Mouse (Mus musculus): ENCODE data around the gene Csrnp1. TPM values are rescaled to one million over a fixed set of nuclear protein-coding genes. Genes with fewer than 3 reads are reported as not detected.

Csrnp1 gene
- polyA plus RNA-seq, 1 experiment from 2014 or later: 0.67 TPM

GRCm38 (mm10) chr9:119974609-119975008, 9.8 kb downstream of the Csrnp1 start:
- H3K9ac ChIP-seq (ENCODE audit: low read length): no peak overlapping the region
- H3K27me3 ChIP-seq (ENCODE audit: control insufficient read depth, insufficient read depth, low read length): no peaks in the 10 kb centered on the region
- 77% methylated on average over 5 of the region's 5 CpGs for WGBS
- DNase-seq (ENCODE audit: low spot score, missing footprints): no peak
- no peak overlapping the region for H3K4me3 ChIP-seq (ENCODE audit: low read depth, low read length)
- no peak for ATAC-seq (ENCODE audit: low FRiP score)
- H3K36me3 ChIP-seq (ENCODE audit: control insufficient read depth, insufficient read depth, low read length): peaks cover 3% of the 10 kb centered on the region; the same call in 1 of the 2 replicates
- no peak overlapping the region for H3K4me2 ChIP-seq
- H3K9me3 ChIP-seq (ENCODE audit: control insufficient read depth, low read length): no peaks in the 10 kb centered on the region
- H3K27ac ChIP-seq (ENCODE audit: low read depth, low read length): no peak overlapping the region
- H3K4me1 ChIP-seq (ENCODE audit: control insufficient read depth, insufficient read depth, low read length): no peaks in the 10 kb centered on the region

- no peak overlapping the region for H3K27ac ChIP-seq (ENCODE audit: low read depth, low read length)
- ATAC-seq (ENCODE audit: low FRiP score) (no peak), DNase-seq (ENCODE audit: low spot score, missing footprints) (peak; percentile 88)
- WGBS: 92% methylated on average over 27 of the region's 27 CpGs
- no peak overlapping the region for H3K4me3 ChIP-seq (ENCODE audit: low read depth, low read length)
- H3K4me1 ChIP-seq (ENCODE audit: control insufficient read depth, insufficient read depth, low read length): no peaks in the 10 kb centered on the region
- no peaks in the 10 kb centered on the region for H3K9me3 ChIP-seq (ENCODE audit: control insufficient read depth, low read length)
- H3K27me3 ChIP-seq (ENCODE audit: control insufficient read depth, insufficient read depth, low read length): no peaks in the 10 kb centered on the region
- peaks cover 3% of the 10 kb centered on the region; the same call in 1 of the 2 replicates for H3K36me3 ChIP-seq (ENCODE audit: control insufficient read depth, insufficient read depth, low read length)
- no peak overlapping the region for H3K4me2 ChIP-seq
- H3K9ac ChIP-seq (ENCODE audit: low read length): no peak overlapping the region
Observed at GRCm38 (mm10) chr9:119973869-119974520, 10.5 kb downstream of the Csrnp1 start.

- Histone ChIP-seq H3K9ac (ENCODE audit: low read length) (no peak overlapping the region), H3K4me2 (no peak overlapping the region), H3K27me3 (ENCODE audit: control insufficient read depth, insufficient read depth, low read length) (no peaks in the 10 kb centered on the region), H3K4me3 (ENCODE audit: low read depth, low read length) (no peak overlapping the region), H3K4me1 (ENCODE audit: control insufficient read depth, insufficient read depth, low read length) (no peaks in the 10 kb centered on the region), H3K9me3 (ENCODE audit: control insufficient read depth, low read length) (no peaks in the 10 kb centered on the region), H3K27ac (ENCODE audit: low read depth, low read length) (no peak overlapping the region), H3K36me3 (ENCODE audit: control insufficient read depth, insufficient read depth, low read length) (peaks cover 3% of the 10 kb centered on the region; the same call in 1 of the 2 replicates)
- no peak for ATAC-seq (ENCODE audit: low FRiP score)
- WGBS: 94% methylated on average over 23 of the region's 23 CpGs
- DNase-seq (ENCODE audit: low spot score, missing footprints): no peak
Observed at GRCm38 (mm10) chr9:119973281-119973680, 11.2 kb downstream of the Csrnp1 start.

GRCm38 (mm10) chr9:119972582-119972981, 11.9 kb downstream of the Csrnp1 start:
- Histone ChIP-seq H3K4me3 (ENCODE audit: low read depth, low read length) (no peak overlapping the region), H3K9me3 (ENCODE audit: control insufficient read depth, low read length) (no peaks in the 10 kb centered on the region), H3K4me2 (no peak overlapping the region), H3K9ac (ENCODE audit: low read length) (no peak overlapping the region), H3K4me1 (ENCODE audit: control insufficient read depth, insufficient read depth, low read length) (no peaks in the 10 kb centered on the region), H3K27me3 (ENCODE audit: control insufficient read depth, insufficient read depth, low read length) (no peaks in the 10 kb centered on the region), H3K27ac (ENCODE audit: low read depth, low read length) (no peak overlapping the region), H3K36me3 (ENCODE audit: control insufficient read depth, insufficient read depth, low read length) (peaks cover 3% of the 10 kb centered on the region; the same call in 1 of the 2 replicates)
- 89% methylated on average over 12 of the region's 12 CpGs for WGBS
- DNase-seq (ENCODE audit: low spot score, missing footprints) (no peak), ATAC-seq (ENCODE audit: low FRiP score) (no peak)

GRCm38 (mm10) chr9:119972166-119972565, 12.3 kb downstream of the Csrnp1 start:
- no peaks in the 10 kb centered on the region for H3K27me3 ChIP-seq (ENCODE audit: control insufficient read depth, insufficient read depth, low read length)
- no peak overlapping the region for H3K27ac ChIP-seq (ENCODE audit: low read depth, low read length)
- H3K4me1 ChIP-seq (ENCODE audit: control insufficient read depth, insufficient read depth, low read length): no peaks in the 10 kb centered on the region
- no peaks in the 10 kb centered on the region for H3K9me3 ChIP-seq (ENCODE audit: control insufficient read depth, low read length)
- ATAC-seq (ENCODE audit: low FRiP score): no peak
- peaks cover 3% of the 10 kb centered on the region; the same call in 1 of the 2 replicates for H3K36me3 ChIP-seq (ENCODE audit: control insufficient read depth, insufficient read depth, low read length)
- H3K9ac ChIP-seq (ENCODE audit: low read length): no peak overlapping the region
- no peak overlapping the region for H3K4me3 ChIP-seq (ENCODE audit: low read depth, low read length)
- H3K4me2 ChIP-seq: no peak overlapping the region
- DNase-seq (ENCODE audit: low spot score, missing footprints): peak; percentile 2
- WGBS: 94% methylated on average over 10 of the region's 10 CpGs

- ATAC-seq (ENCODE audit: low FRiP score) (no peak), DNase-seq (ENCODE audit: low spot score, missing footprints) (peak; percentile 62)
- Histone ChIP-seq H3K27ac (ENCODE audit: low read depth, low read length) (no peak overlapping the region), H3K27me3 (ENCODE audit: control insufficient read depth, insufficient read depth, low read length) (no peaks in the 10 kb centered on the region), H3K4me3 (ENCODE audit: low read depth, low read length) (no peak overlapping the region), H3K4me1 (ENCODE audit: control insufficient read depth, insufficient read depth, low read length) (no peaks in the 10 kb centered on the region), H3K36me3 (ENCODE audit: control insufficient read depth, insufficient read depth, low read length) (peaks cover 3% of the 10 kb centered on the region; the same call in 1 of the 2 replicates), H3K9ac (ENCODE audit: low read length) (no peak overlapping the region), H3K4me2 (no peak overlapping the region), H3K9me3 (ENCODE audit: control insufficient read depth, low read length) (no peaks in the 10 kb centered on the region)
- WGBS: 93% methylated on average over 7 of the region's 7 CpGs
Observed at GRCm38 (mm10) chr9:119970763-119971656, 13.4 kb downstream of the Csrnp1 start.

DNA sequence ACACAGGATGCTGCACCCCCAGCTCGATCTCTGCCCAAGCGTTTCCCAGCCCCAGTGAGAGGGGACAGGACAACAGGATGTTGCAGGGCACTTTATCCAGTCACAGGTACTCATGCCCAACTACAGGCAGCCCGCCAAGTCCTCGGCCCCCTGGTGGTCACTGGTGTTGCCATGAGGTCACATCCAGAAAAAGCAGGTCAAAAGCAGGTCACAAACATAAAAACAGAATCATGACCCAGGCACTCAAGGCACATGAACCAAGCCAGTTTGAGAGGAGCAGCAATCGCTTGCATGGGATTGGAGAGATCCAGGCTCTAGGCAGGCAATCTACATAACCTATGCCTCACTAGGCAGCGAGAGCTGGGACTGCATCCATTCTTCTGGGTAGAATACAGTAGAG, 14.2 kb downstream of the Csrnp1 start:
- no peak for ATAC-seq (ENCODE audit: low FRiP score)
- no peak overlapping the region for H3K4me3 ChIP-seq (ENCODE audit: low read depth, low read length)
- DNase-seq (ENCODE audit: low spot score, missing footprints): peak; percentile 87
- H3K4me2 ChIP-seq: no peak overlapping the region
- H3K36me3 ChIP-seq (ENCODE audit: control insufficient read depth, insufficient read depth, low read length): peaks cover 3% of the 10 kb centered on the region; the same call in 1 of the 2 replicates
- no peaks in the 10 kb centered on the region for H3K27me3 ChIP-seq (ENCODE audit: control insufficient read depth, insufficient read depth, low read length)
- no peak overlapping the region for H3K9ac ChIP-seq (ENCODE audit: low read length)
- 37% methylated on average over 6 of the region's 6 CpGs for WGBS
- H3K9me3 ChIP-seq (ENCODE audit: control insufficient read depth, low read length): no peaks in the 10 kb centered on the region
- H3K27ac ChIP-seq (ENCODE audit: low read depth, low read length): no peak overlapping the region
- no peaks in the 10 kb centered on the region for H3K4me1 ChIP-seq (ENCODE audit: control insufficient read depth, insufficient read depth, low read length)

GRCm38 (mm10) chr9:119969811-119970210, 14.6 kb downstream of the Csrnp1 start:
- no peak for ATAC-seq (ENCODE audit: low FRiP score)
- Histone ChIP-seq H3K27me3 (ENCODE audit: control insufficient read depth, insufficient read depth, low read length) (no peaks in the 10 kb centered on the region), H3K4me2 (no peak overlapping the region), H3K4me1 (ENCODE audit: control insufficient read depth, insufficient read depth, low read length) (no peaks in the 10 kb centered on the region), H3K9me3 (ENCODE audit: control insufficient read depth, low read length) (no peaks in the 10 kb centered on the region), H3K36me3 (ENCODE audit: control insufficient read depth, insufficient read depth, low read length) (peaks cover 3% of the 10 kb centered on the region; the same call in 1 of the 2 replicates), H3K27ac (ENCODE audit: low read depth, low read length) (no peak overlapping the region), H3K9ac (ENCODE audit: low read length) (no peak overlapping the region), H3K4me3 (ENCODE audit: low read depth, low read length) (no peak overlapping the region)
- 81% methylated on average over 7 of the region's 7 CpGs for WGBS
- peak; percentile 8 for DNase-seq (ENCODE audit: low spot score, missing footprints)
